Mouse (Mus musculus) liver, postnatal 0 days (tissue): ENCODE results near the gene Ppp1r12a.

ENCODE experiments used
- CTCF ChIP-seq: sonication (generic); IDR thresholded peaks from 2 replicates; pipeline ENCODE4 v1.5.1; 2016; ENCODE audit warnings: antibody characterized with exemption, low read depth
- EP300 ChIP-seq: IDR thresholded peaks from 2 replicates; pipeline ENCODE4 v1.6.1; 2016; ENCODE audit warnings: antibody characterized with exemption, low read depth, mild to moderate bottlenecking

GRCm38 (mm10) chr10:108307772-108308171 is 145.8 kb downstream of the Ppp1r12a start:
- TF ChIP-seq CTCF: no peak
- no peak for TF ChIP-seq EP300
